Mouse (Mus musculus) MEL (cell line): ENCODE data around the gene Rnf145.

ENCODE experiments used
- CHD2 ChIP-seq: IDR thresholded peaks from 2 replicates; pipeline ENCODE4 v1.6.1; 2011; ENCODE audit warnings: low read length, improper control_type of control experiment
- CTCF ChIP-seq, 3 experiments: IDR thresholded peaks in 2 of 3; conservative IDR thresholded peaks in 1 of 3; 2 replicates each; pipeline ENCODE4 v1.5.1; 2011 to 2012; ENCODE audit warnings: low read length in 3 of 3, low read depth in 2 of 3, mild to moderate bottlenecking in 2 of 3, improper control_type of control experiment in 1 of 3, inconsistent platforms in 1 of 3, mixed read lengths in 1 of 3, moderate library complexity in 1 of 3; ENCODE audit not compliant: control insufficient read depth in 1 of 3, insufficient read depth in 1 of 3, poor library complexity in 1 of 3, severe bottlenecking in 1 of 3
- EP300 ChIP-seq, 2 experiments: IDR thresholded peaks; 2 replicates each; pipeline ENCODE4 v1.6.1; 2011; ENCODE audit warnings: improper control_type of control experiment in 2 of 2, low read length in 2 of 2, low read depth in 1 of 2, mild to moderate bottlenecking in 1 of 2
- GATA1 ChIP-seq: IDR thresholded peaks from 2 replicates; pipeline ENCODE4 v1.6.1; 2011; ENCODE audit warnings: low read depth, low read length, improper control_type of control experiment
- HCFC1 ChIP-seq: IDR thresholded peaks from 2 replicates; pipeline ENCODE4 v1.6.1; 2012; ENCODE audit warnings: low read depth, mild to moderate bottlenecking, inconsistent platforms, low read length, improper control_type of control experiment, moderate library complexity
- POLR2A ChIP-seq, 2 experiments: IDR thresholded peaks; 2 replicates each; pipeline ENCODE4 v1.6.1; 2011 to 2012; ENCODE audit warnings: low read length in 2 of 2, mild to moderate bottlenecking in 2 of 2, control low read depth in 1 of 2, improper control_type of control experiment in 1 of 2, low read depth in 1 of 2, moderate library complexity in 1 of 2; ENCODE audit not compliant: control insufficient read depth in 1 of 2, insufficient read depth in 1 of 2, poor library complexity in 1 of 2
- TBP ChIP-seq: IDR thresholded peaks from 2 replicates; pipeline ENCODE4 v1.8.0; 2011; ENCODE audit warnings: low read depth, low read length, improper control_type of control experiment
- TCF12 ChIP-seq: IDR thresholded peaks from 2 replicates; pipeline ENCODE4 v1.6.1; 2014; ENCODE audit warnings: low read depth, mild to moderate bottlenecking, inconsistent platforms, low read length, improper control_type of control experiment, moderate library complexity
- USF1 ChIP-seq: IDR thresholded peaks from 2 replicates; pipeline ENCODE4 v1.6.1; 2014; ENCODE audit warnings: low read depth, mild to moderate bottlenecking, inconsistent platforms, low read length, improper control_type of control experiment, moderate library complexity
- ZNF384 ChIP-seq: IDR thresholded peaks from 2 replicates; pipeline ENCODE4 v1.6.1; 2012; ENCODE audit warnings: low read depth, mild to moderate bottlenecking, inconsistent platforms, low read length, improper control_type of control experiment

DNA sequence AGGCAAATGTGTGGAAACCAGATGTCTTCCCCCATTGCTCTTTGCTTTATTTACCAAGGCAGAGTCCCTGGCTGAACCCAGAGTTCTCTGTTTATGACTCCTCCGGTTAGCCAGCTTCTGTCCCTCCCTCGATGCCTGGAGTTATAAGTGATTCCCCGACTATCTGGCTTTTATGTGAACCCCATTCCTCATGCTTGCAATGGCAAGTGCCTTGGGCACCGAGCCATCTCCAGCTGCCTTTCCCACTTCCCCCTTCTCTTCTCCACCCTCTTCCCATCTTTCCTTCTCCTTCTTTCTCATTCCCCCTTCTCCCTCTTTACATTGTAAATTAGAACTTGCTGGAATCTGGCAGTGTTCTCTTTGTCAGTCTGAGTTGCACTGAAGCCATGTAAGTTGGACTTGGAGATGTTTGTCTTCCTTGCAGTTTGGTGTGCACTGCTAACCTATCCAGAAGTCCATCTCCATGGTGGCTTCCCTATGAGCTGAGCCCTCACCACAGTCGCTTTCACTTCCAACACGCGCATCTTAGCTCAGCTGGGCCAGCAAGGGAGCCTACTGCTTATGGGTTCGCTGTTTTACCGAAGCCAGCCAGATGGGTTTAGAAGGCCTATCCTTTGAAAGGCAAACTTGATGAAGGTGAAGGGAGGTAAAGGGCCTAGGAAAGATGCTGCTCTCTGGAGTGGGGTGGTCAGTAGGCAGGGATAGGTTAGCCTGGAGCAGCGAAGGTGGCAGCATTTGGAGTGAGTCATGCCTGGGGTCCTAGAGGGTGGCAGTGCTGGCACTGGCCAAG lies 19.9 kb downstream of the Rnf145 start:
- TF ChIP-seq ZNF384 (no peak), USF1 (no peak), CTCF (IDR thresholded peaks at IDR 0.05 in 2 of 3, conservative IDR thresholded peaks at IDR 0.05 in 1 of 3; ENCODE audit: control insufficient read depth in 1 of 3, insufficient read depth in 1 of 3, low read depth in 2 of 3, low read length in 3 of 3, poor library complexity in 1 of 3, severe bottlenecking in 1 of 3) (no peak), HCFC1 (no peak), TBP (no peak), POLR2A (IDR thresholded peaks at IDR 0.05; ENCODE audit: control insufficient read depth in 1 of 2, insufficient read depth in 1 of 2, low read depth in 1 of 2, low read length in 2 of 2, poor library complexity in 1 of 2) (no peak), EP300 (IDR thresholded peaks at IDR 0.05; ENCODE audit: low read depth in 1 of 2, low read length in 2 of 2) (no peak), GATA1 (no peak), TCF12 (no peak), CHD2 (no peak)
